Mouse (Mus musculus): ENCODE data around the gene Wdr20. TPM values are rescaled to one million over a fixed set of nuclear protein-coding genes. Genes with fewer than 3 reads are reported as not detected.

Wdr20 gene
- polyA plus RNA-seq, 1 experiment: 13.1 TPM

GRCm38 (mm10) chr12:110828908-110829307, 91.2 kb downstream of the Wdr20 start:
- Histone ChIP-seq H3K36me3 (replicated peaks; ENCODE audit: low read length) (no peaks in the 10 kb centered on the region), H3K4me3 (replicated peaks) (no peak overlapping the region), H3K4me1 (peaks cover 12% of the 10 kb centered on the region; the same call in 1 of the 2 replicates), H3K27me3 (replicated peaks) (peaks cover 8% of the 10 kb centered on the region), H3K9me3 (no peaks in the 10 kb centered on the region)
- TF ChIP-seq GATA1 (IDR thresholded peaks at IDR 0.05; ENCODE audit: borderline replicate concordance, low read length) (no peak), FLI1 (IDR thresholded peaks at IDR 0.05; ENCODE audit: low read length) (no peak)

GRCm38 (mm10) chr12:110830293-110831024, 92.7 kb downstream of the Wdr20 start:
- Histone ChIP-seq H3K36me3 (replicated peaks; ENCODE audit: low read length) (no peaks in the 10 kb centered on the region), H3K9me3 (no peaks in the 10 kb centered on the region), H3K27me3 (replicated peaks) (peaks cover 10% of the 10 kb centered on the region), H3K4me3 (replicated peaks) (no peak overlapping the region), H3K4me1 (peaks cover 21% of the 10 kb centered on the region)
- no peak for TF ChIP-seq FLI1 (IDR thresholded peaks at IDR 0.05; ENCODE audit: low read length)
- no peak for TF ChIP-seq GATA1 (IDR thresholded peaks at IDR 0.05; ENCODE audit: borderline replicate concordance, low read length)

- peak overlapping the region; percentile 66 for H3K4me3 ChIP-seq (replicated peaks)
- TF ChIP-seq GATA1 (IDR thresholded peaks at IDR 0.05; ENCODE audit: borderline replicate concordance, low read length) (no peak), FLI1 (IDR thresholded peaks at IDR 0.05; ENCODE audit: low read length) (no peak)
- H3K27me3 ChIP-seq (replicated peaks): peaks cover 6% of the 10 kb centered on the region
- no peaks in the 10 kb centered on the region for H3K36me3 ChIP-seq (replicated peaks; ENCODE audit: low read length)
- no peaks in the 10 kb centered on the region for H3K9me3 ChIP-seq
- H3K4me1 ChIP-seq: peaks cover 48% of the 10 kb centered on the region
Measured at GRCm38 (mm10) chr12:110835182-110835581, 97.4 kb downstream of the Wdr20 start.

- peaks cover 58% of the 10 kb centered on the region for H3K4me1 ChIP-seq
- no peaks in the 10 kb centered on the region for H3K36me3 ChIP-seq (replicated peaks; ENCODE audit: low read length)
- no peak overlapping the region for H3K4me3 ChIP-seq (replicated peaks)
- H3K9me3 ChIP-seq: no peaks in the 10 kb centered on the region
- peaks cover 6% of the 10 kb centered on the region for H3K27me3 ChIP-seq (replicated peaks)
- TF ChIP-seq FLI1 (IDR thresholded peaks at IDR 0.05; ENCODE audit: low read length) (no peak), GATA1 (IDR thresholded peaks at IDR 0.05; ENCODE audit: borderline replicate concordance, low read length) (no peak)
Measured at GRCm38 (mm10) chr12:110836729-110837128, 99.0 kb downstream of the Wdr20 start.

- H3K4me1 ChIP-seq: peaks cover 61% of the 10 kb centered on the region
- H3K27me3 ChIP-seq (replicated peaks): peaks cover 6% of the 10 kb centered on the region
- TF ChIP-seq GATA1 (IDR thresholded peaks at IDR 0.05; ENCODE audit: borderline replicate concordance, low read length) (no peak), FLI1 (IDR thresholded peaks at IDR 0.05; ENCODE audit: low read length) (no peak)
- H3K9me3 ChIP-seq: no peaks in the 10 kb centered on the region
- no peaks in the 10 kb centered on the region for H3K36me3 ChIP-seq (replicated peaks; ENCODE audit: low read length)
- no peak overlapping the region for H3K4me3 ChIP-seq (replicated peaks)
Measured at GRCm38 (mm10) chr12:110837192-110837841, 99.6 kb downstream of the Wdr20 start.

GRCm38 (mm10) chr12:110837850-110838249, 100.1 kb downstream of the Wdr20 start:
- no peaks in the 10 kb centered on the region for H3K36me3 ChIP-seq (replicated peaks; ENCODE audit: low read length)
- H3K27me3 ChIP-seq (replicated peaks): peaks cover 6% of the 10 kb centered on the region
- no peak overlapping the region for H3K4me3 ChIP-seq (replicated peaks)
- no peak for TF ChIP-seq FLI1 (IDR thresholded peaks at IDR 0.05; ENCODE audit: low read length)
- no peak for TF ChIP-seq GATA1 (IDR thresholded peaks at IDR 0.05; ENCODE audit: borderline replicate concordance, low read length)
- H3K9me3 ChIP-seq: no peaks in the 10 kb centered on the region
- H3K4me1 ChIP-seq: peaks cover 67% of the 10 kb centered on the region

- no peaks in the 10 kb centered on the region for H3K9me3 ChIP-seq
- no peaks in the 10 kb centered on the region for H3K36me3 ChIP-seq (replicated peaks; ENCODE audit: low read length)
- TF ChIP-seq GATA1 (IDR thresholded peaks at IDR 0.05; ENCODE audit: borderline replicate concordance, low read length): no peak
- TF ChIP-seq FLI1 (IDR thresholded peaks at IDR 0.05; ENCODE audit: low read length): no peak
- H3K27me3 ChIP-seq (replicated peaks): peaks cover 5% of the 10 kb centered on the region
- H3K4me3 ChIP-seq (replicated peaks): peak within 1 kb of the TSS; percentile 95
- peaks cover 65% of the 10 kb centered on the region for H3K4me1 ChIP-seq
Measured at GRCm38 (mm10) chr12:110840348-110841198, 102.8 kb downstream of the Wdr20 start, which contains the start of gene Mok. Gene Mok, minus strand, starts transcription at chr12:110840939.

GRCm38 (mm10) chr12:110841731-110842493, 104.2 kb downstream of the Wdr20 start:
- TF ChIP-seq GATA1 (IDR thresholded peaks at IDR 0.05; ENCODE audit: borderline replicate concordance, low read length): no peak
- TF ChIP-seq FLI1 (IDR thresholded peaks at IDR 0.05; ENCODE audit: low read length): no peak
- Histone ChIP-seq H3K9me3 (no peaks in the 10 kb centered on the region), H3K36me3 (replicated peaks; ENCODE audit: low read length) (no peaks in the 10 kb centered on the region), H3K27me3 (replicated peaks) (peaks cover 5% of the 10 kb centered on the region), H3K4me1 (peaks cover 66% of the 10 kb centered on the region), H3K4me3 (replicated peaks) (peak overlapping the region; percentile 95)
